Mouse (Mus musculus): ENCODE data around the gene Astn2. TPM values are rescaled to one million over a fixed set of nuclear protein-coding genes. Genes with fewer than 3 reads are reported as not detected.
"Not testable (repeated sequence)": the region's sequence is repeated elsewhere in the genome, so short reads cannot be mapped to it uniquely, and the experiment has no call there.

Gene Astn2
- polyA plus RNA-seq, 1 experiment = not detected

- H3K79me3 ChIP-seq (ENCODE audit: low read depth) = no peaks in the 10 kb centered on the region
- H3K79me2 ChIP-seq (ENCODE audit: control insufficient read depth, insufficient read depth) = no peaks in the 10 kb centered on the region
- H3K36me3 ChIP-seq (ENCODE audit: control insufficient read depth, insufficient read depth) = no peaks in the 10 kb centered on the region
- TF ChIP-seq USF1 (IDR thresholded peaks at IDR 0.05; ENCODE audit: low read depth) (no peak), MYOD1 (IDR thresholded peaks at IDR 0.05; ENCODE audit: control insufficient read depth, insufficient read length, low read depth) (no peak), CEBPB (IDR thresholded peaks at IDR 0.05; ENCODE audit: low read depth) (no peak), MYOG (IDR thresholded peaks at IDR 0.05; ENCODE audit: control insufficient read depth, extremely low read depth, insufficient read length) (no peak), CTCF (IDR thresholded peaks at IDR 0.05; ENCODE audit: control insufficient read depth, insufficient read depth, insufficient read length) (no peak), FOSL1 (IDR thresholded peaks at IDR 0.05; ENCODE audit: insufficient read depth, low read length, poor library complexity, severe bottlenecking) (no peak), MAX (IDR thresholded peaks at IDR 0.05) (no peak)
- no peaks in the 10 kb centered on the region for H3K27me3 ChIP-seq (ENCODE audit: control insufficient read depth, insufficient read depth, insufficient read length)
- no peak overlapping the region for H3ac ChIP-seq (ENCODE audit: control insufficient read depth, insufficient read length, low read depth)
- H3K4me3 ChIP-seq (ENCODE audit: insufficient read depth, poor library complexity, severe bottlenecking) = no peak overlapping the region
These were observed 720.0 kb downstream of the Astn2 start for GRCm38 (mm10) chr4:65684401-65684800.

- not testable (repeated sequence) for H3K36me3 ChIP-seq (ENCODE audit: control insufficient read depth, insufficient read depth); H3K4me3 ChIP-seq (ENCODE audit: insufficient read depth, poor library complexity, severe bottlenecking); H3K79me2 ChIP-seq (ENCODE audit: control insufficient read depth, insufficient read depth); H3K79me3 ChIP-seq (ENCODE audit: low read depth); H3K27me3 ChIP-seq (ENCODE audit: control insufficient read depth, insufficient read depth, insufficient read length); H3ac ChIP-seq (ENCODE audit: control insufficient read depth, insufficient read length, low read depth)
These were observed 724.6 kb downstream of the Astn2 start for GRCm38 (mm10) chr4:65679786-65680185.

GRCm38 (mm10) chr4:65678929-65679328, 725.5 kb downstream of the Astn2 start:
- H3ac ChIP-seq (ENCODE audit: control insufficient read depth, insufficient read length, low read depth) = no peak overlapping the region
- H3K79me2 ChIP-seq (ENCODE audit: control insufficient read depth, insufficient read depth) = no peaks in the 10 kb centered on the region
- TF ChIP-seq USF1 (IDR thresholded peaks at IDR 0.05; ENCODE audit: low read depth) (no peak), FOSL1 (IDR thresholded peaks at IDR 0.05; ENCODE audit: insufficient read depth, low read length, poor library complexity, severe bottlenecking) (no peak), MYOG (IDR thresholded peaks at IDR 0.05; ENCODE audit: control insufficient read depth, extremely low read depth, insufficient read length) (no peak), CEBPB (IDR thresholded peaks at IDR 0.05; ENCODE audit: low read depth) (no peak), MYOD1 (IDR thresholded peaks at IDR 0.05; ENCODE audit: control insufficient read depth, insufficient read length, low read depth) (no peak), MAX (IDR thresholded peaks at IDR 0.05) (no peak), CTCF (IDR thresholded peaks at IDR 0.05; ENCODE audit: control insufficient read depth, insufficient read depth, insufficient read length) (no peak)
- no peak overlapping the region for H3K4me3 ChIP-seq (ENCODE audit: insufficient read depth, poor library complexity, severe bottlenecking)
- no peaks in the 10 kb centered on the region for H3K36me3 ChIP-seq (ENCODE audit: control insufficient read depth, insufficient read depth)
- H3K27me3 ChIP-seq (ENCODE audit: control insufficient read depth, insufficient read depth, insufficient read length) = no peaks in the 10 kb centered on the region
- no peaks in the 10 kb centered on the region for H3K79me3 ChIP-seq (ENCODE audit: low read depth)

DNA sequence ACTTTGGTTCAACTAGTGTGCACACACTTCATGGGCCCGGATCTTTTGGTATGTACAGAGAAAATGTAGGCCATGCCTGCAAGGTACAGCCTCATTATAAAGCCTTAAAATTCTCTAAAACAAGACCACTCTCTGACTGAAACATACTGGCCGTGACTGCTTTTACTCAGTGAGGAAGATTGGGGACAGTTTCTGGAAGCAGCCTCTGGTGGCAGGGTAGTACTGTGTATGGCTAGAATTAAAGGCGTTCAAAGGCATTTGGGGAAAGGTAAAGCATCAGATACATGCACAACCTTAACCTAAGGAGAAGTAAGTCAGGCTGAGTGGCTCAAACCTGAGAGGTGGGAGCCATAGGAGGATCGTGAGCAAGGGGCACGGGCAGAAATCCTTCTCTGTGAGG, 725.9 kb downstream of the Astn2 start:
- Histone ChIP-seq H3K36me3 (ENCODE audit: control insufficient read depth, insufficient read depth) (no peaks in the 10 kb centered on the region), H3K79me3 (ENCODE audit: low read depth) (no peaks in the 10 kb centered on the region), H3K27me3 (ENCODE audit: control insufficient read depth, insufficient read depth, insufficient read length) (no peaks in the 10 kb centered on the region), H3K79me2 (ENCODE audit: control insufficient read depth, insufficient read depth) (no peaks in the 10 kb centered on the region), H3K4me3 (ENCODE audit: insufficient read depth, poor library complexity, severe bottlenecking) (no peak overlapping the region), H3ac (ENCODE audit: control insufficient read depth, insufficient read length, low read depth) (no peak overlapping the region)
- TF ChIP-seq CTCF (IDR thresholded peaks at IDR 0.05; ENCODE audit: control insufficient read depth, insufficient read depth, insufficient read length) = no peak
- no peak for TF ChIP-seq MAX (IDR thresholded peaks at IDR 0.05)
- no peak for TF ChIP-seq MYOD1 (IDR thresholded peaks at IDR 0.05; ENCODE audit: control insufficient read depth, insufficient read length, low read depth)
- no peak for TF ChIP-seq CEBPB (IDR thresholded peaks at IDR 0.05; ENCODE audit: low read depth)

GRCm38 (mm10) chr4:65674267-65674978, 730.0 kb downstream of the Astn2 start:
- Histone ChIP-seq H3ac (ENCODE audit: control insufficient read depth, insufficient read length, low read depth) (no peak overlapping the region), H3K79me2 (ENCODE audit: control insufficient read depth, insufficient read depth) (no peaks in the 10 kb centered on the region), H3K36me3 (ENCODE audit: control insufficient read depth, insufficient read depth) (no peaks in the 10 kb centered on the region), H3K4me3 (ENCODE audit: insufficient read depth, poor library complexity, severe bottlenecking) (no peak overlapping the region), H3K79me3 (ENCODE audit: low read depth) (no peaks in the 10 kb centered on the region), H3K27me3 (ENCODE audit: control insufficient read depth, insufficient read depth, insufficient read length) (no peaks in the 10 kb centered on the region)
- no peak for TF ChIP-seq CEBPB (IDR thresholded peaks at IDR 0.05; ENCODE audit: low read depth)
- TF ChIP-seq MYOD1 (IDR thresholded peaks at IDR 0.05; ENCODE audit: control insufficient read depth, insufficient read length, low read depth) = no peak

DNA sequence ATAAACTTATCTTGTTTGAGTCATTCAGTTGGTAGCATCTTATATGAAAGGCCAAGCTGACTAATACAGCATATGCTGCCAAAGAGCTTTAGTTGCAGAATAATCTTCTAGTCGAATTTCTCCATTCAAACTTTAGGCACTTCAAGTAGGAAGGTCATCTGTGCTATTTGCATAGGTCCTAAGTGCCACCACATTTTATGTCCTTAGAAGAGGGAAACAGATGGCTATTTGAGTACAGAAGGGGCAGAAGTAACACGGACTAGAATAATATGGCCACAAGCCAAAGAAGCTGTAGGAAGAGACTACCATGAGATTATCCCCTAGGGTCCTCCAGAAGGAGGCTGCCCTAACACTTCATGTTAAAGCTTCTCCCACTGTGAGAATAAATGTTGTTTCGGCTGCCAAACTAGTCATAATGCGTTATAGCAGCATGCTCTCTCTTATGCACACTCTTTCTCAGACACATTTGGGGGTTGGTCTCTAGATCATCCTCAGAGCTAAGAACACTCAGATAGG, 730.9 kb downstream of the Astn2 start:
- no peak overlapping the region for H3K4me3 ChIP-seq (ENCODE audit: insufficient read depth, poor library complexity, severe bottlenecking)
- no peak for TF ChIP-seq CTCF (IDR thresholded peaks at IDR 0.05; ENCODE audit: control insufficient read depth, insufficient read depth, insufficient read length)
- TF ChIP-seq CEBPB (IDR thresholded peaks at IDR 0.05; ENCODE audit: low read depth) = no peak
- no peak for TF ChIP-seq MYOD1 (IDR thresholded peaks at IDR 0.05; ENCODE audit: control insufficient read depth, insufficient read length, low read depth)
- TF ChIP-seq MYOG (IDR thresholded peaks at IDR 0.05; ENCODE audit: control insufficient read depth, extremely low read depth, insufficient read length) = no peak

More for the DNA sequence above, 730.9 kb downstream of the Astn2 start:
- Histone ChIP-seq H3K27me3 (ENCODE audit: control insufficient read depth, insufficient read depth, insufficient read length) (no peaks in the 10 kb centered on the region), H3ac (ENCODE audit: control insufficient read depth, insufficient read length, low read depth) (no peak overlapping the region), H3K36me3 (ENCODE audit: control insufficient read depth, insufficient read depth) (no peaks in the 10 kb centered on the region), H3K79me2 (ENCODE audit: control insufficient read depth, insufficient read depth) (no peaks in the 10 kb centered on the region), H3K79me3 (ENCODE audit: low read depth) (no peaks in the 10 kb centered on the region)
